Mouse (Mus musculus) MEL (cell line): ENCODE measurements around the gene Cblb. TPM values are rescaled to one million over a fixed set of nuclear protein-coding genes. Genes with fewer than 3 reads are reported as not detected.

Source experiments
- DNase-seq: peaks from one replicate; pipeline ENCODE4 v3.0.0; 2011; ENCODE audit warnings: low read depth, low spot score
- H3K27ac ChIP-seq: 2 replicates; pipeline ENCODE4 v1.5.1; 2012; ENCODE audit warnings: low read depth, mild to moderate bottlenecking, control low read depth, low read length, moderate library complexity; ENCODE audit not compliant: control insufficient read depth
- H3K27me3 ChIP-seq, 2 experiments: fragments of 150-350 bp in 1 of 2; sonication (generic) in 1 of 2; 2 replicates each; pipeline ENCODE4 v1.6.1; 2012; ENCODE audit warnings: low read length in 2 of 2, mild to moderate bottlenecking in 2 of 2, improper control_type of control experiment in 1 of 2, moderate library complexity in 1 of 2; ENCODE audit not compliant: insufficient read depth in 2 of 2, control insufficient read depth in 1 of 2
- H3K36me3 ChIP-seq, 2 experiments: 2 replicates each; pipeline ENCODE4 v1.6.1; 2012 to 2014; ENCODE audit warnings: low read length in 2 of 2, improper control_type of control experiment in 1 of 2, inconsistent platforms in 1 of 2, mild to moderate bottlenecking in 1 of 2; ENCODE audit not compliant: insufficient read depth in 2 of 2, control insufficient read depth in 1 of 2
- H3K4me1 ChIP-seq, 2 experiments: fragments of 150-350 bp in 1 of 2; sonication (generic) in 1 of 2; 2 replicates each; pipeline ENCODE4 v1.6.1; 2012; ENCODE audit warnings: low read length in 2 of 2, improper control_type of control experiment in 1 of 2, mild to moderate bottlenecking in 1 of 2; ENCODE audit not compliant: insufficient read depth in 2 of 2, control insufficient read depth in 1 of 2
- H3K4me3 ChIP-seq, 2 experiments: fragments of 150-350 bp in 1 of 2; sonication (generic) in 1 of 2; 2 replicates each; pipeline ENCODE4 v1.5.1; 2012; ENCODE audit warnings: low read depth in 2 of 2, low read length in 2 of 2, mild to moderate bottlenecking in 2 of 2, moderate library complexity in 2 of 2, control low read depth in 1 of 2, improper control_type of control experiment in 1 of 2; ENCODE audit not compliant: control insufficient read depth in 1 of 2, insufficient read depth in 1 of 2
- H3K79me2 ChIP-seq: 2 replicates; pipeline ENCODE4 v1.6.1; 2012; ENCODE audit warnings: mild to moderate bottlenecking, low read length, moderate library complexity; ENCODE audit not compliant: control insufficient read depth, poor library complexity, insufficient read depth
- H3K9ac ChIP-seq: 2 replicates; pipeline ENCODE4 v1.6.1; 2012; ENCODE audit warnings: low read depth, mild to moderate bottlenecking, control low read depth, low read length, moderate library complexity; ENCODE audit not compliant: control insufficient read depth, poor library complexity, severe bottlenecking
- H3K9me3 ChIP-seq: fragments of 150-350 bp; sonication (generic); replicated peaks from 2 replicates; pipeline ENCODE4 v1.6.1; 2012; ENCODE audit warnings: mild to moderate bottlenecking, low read length, improper control_type of control experiment, moderate library complexity; ENCODE audit not compliant: insufficient read depth
- CHD2 ChIP-seq: IDR thresholded peaks from 2 replicates; pipeline ENCODE4 v1.6.1; 2011; ENCODE audit warnings: low read length, improper control_type of control experiment
- ELF1 ChIP-seq: IDR thresholded peaks from 2 replicates; pipeline ENCODE4 v1.6.1; 2014; ENCODE audit warnings: low read depth, mild to moderate bottlenecking, inconsistent platforms, low read length, improper control_type of control experiment, moderate library complexity
- GATA1 ChIP-seq: IDR thresholded peaks from 2 replicates; pipeline ENCODE4 v1.6.1; 2011; ENCODE audit warnings: low read depth, low read length, improper control_type of control experiment
- HCFC1 ChIP-seq: IDR thresholded peaks from 2 replicates; pipeline ENCODE4 v1.6.1; 2012; ENCODE audit warnings: low read depth, mild to moderate bottlenecking, inconsistent platforms, low read length, improper control_type of control experiment, moderate library complexity
- MAFK ChIP-seq: IDR thresholded peaks from 2 replicates; pipeline ENCODE4 v1.6.1; 2011; ENCODE audit warnings: low read depth, mild to moderate bottlenecking, low read length, improper control_type of control experiment, borderline replicate concordance
- MXI1 ChIP-seq: IDR thresholded peaks from 2 replicates; pipeline ENCODE4 v1.6.1; 2011; ENCODE audit warnings: mild to moderate bottlenecking, low read depth, low read length, improper control_type of control experiment
- MYB ChIP-seq: IDR thresholded peaks from 2 replicates; pipeline ENCODE4 v1.6.1; 2011; ENCODE audit warnings: mild to moderate bottlenecking, low read depth, low read length, improper control_type of control experiment
- MYC ChIP-seq: IDR thresholded peaks from 2 replicates; pipeline ENCODE4 v1.6.1; 2011; ENCODE audit warnings: low read depth, mild to moderate bottlenecking, low read length, improper control_type of control experiment, moderate library complexity
- NRF1 ChIP-seq: IDR thresholded peaks from 2 replicates; pipeline ENCODE4 v1.6.1; 2014; ENCODE audit warnings: low read depth, mild to moderate bottlenecking, inconsistent platforms, low read length, improper control_type of control experiment, moderate library complexity; ENCODE audit not compliant: poor library complexity, insufficient read depth, severe bottlenecking
- POLR2A ChIP-seq, 2 experiments: IDR thresholded peaks; 2 replicates each; pipeline ENCODE4 v1.6.1; 2011 to 2012; ENCODE audit warnings: low read length in 2 of 2, mild to moderate bottlenecking in 2 of 2, control low read depth in 1 of 2, improper control_type of control experiment in 1 of 2, low read depth in 1 of 2, moderate library complexity in 1 of 2; ENCODE audit not compliant: control insufficient read depth in 1 of 2, insufficient read depth in 1 of 2, poor library complexity in 1 of 2
- POLR2AphosphoS5 ChIP-seq: IDR thresholded peaks from 2 replicates; pipeline ENCODE4 v1.6.1; 2012; ENCODE audit warnings: low read depth, borderline replicate concordance, mild to moderate bottlenecking, inconsistent platforms, low read length, moderate library complexity, mixed read lengths
- SMC3 ChIP-seq: IDR thresholded peaks from 2 replicates; pipeline ENCODE4 v1.6.1; 2011; ENCODE audit warnings: low read depth, low read length, improper control_type of control experiment
- TBP ChIP-seq: IDR thresholded peaks from 2 replicates; pipeline ENCODE4 v1.8.0; 2011; ENCODE audit warnings: low read depth, low read length, improper control_type of control experiment
- UBTF ChIP-seq: IDR thresholded peaks from 2 replicates; pipeline ENCODE4 v1.6.1; 2012; ENCODE audit warnings: low read depth, mild to moderate bottlenecking, inconsistent platforms, low read length, improper control_type of control experiment, moderate library complexity, borderline replicate concordance; ENCODE audit not compliant: insufficient read depth
- USF1 ChIP-seq: IDR thresholded peaks from 2 replicates; pipeline ENCODE4 v1.6.1; 2014; ENCODE audit warnings: low read depth, mild to moderate bottlenecking, inconsistent platforms, low read length, improper control_type of control experiment, moderate library complexity
- USF2 ChIP-seq, 2 experiments: IDR thresholded peaks; 2 replicates each; pipeline ENCODE4 v1.6.1; 2011 to 2012; ENCODE audit warnings: improper control_type of control experiment in 2 of 2, low read length in 2 of 2, borderline replicate concordance in 1 of 2, inconsistent platforms in 1 of 2, low read depth in 1 of 2, mild to moderate bottlenecking in 1 of 2; ENCODE audit not compliant: insufficient read depth in 1 of 2
- ZC3H11A ChIP-seq: IDR thresholded peaks from 2 replicates; pipeline ENCODE4 v1.6.1; 2012; ENCODE audit warnings: low read depth, mild to moderate bottlenecking, inconsistent platforms, low read length, improper control_type of control experiment
- ZMIZ1 ChIP-seq: IDR thresholded peaks from 2 replicates; pipeline ENCODE4 v1.6.1; 2012; ENCODE audit warnings: low read depth, mild to moderate bottlenecking, inconsistent platforms, low read length, improper control_type of control experiment, moderate library complexity
- polyA plus RNA-seq, 2 experiments: library from polyadenylated mRNA; stranded (reverse) in 1 of 2; unstranded in 1 of 2; fragments of >175 nt in 1 of 2; fragments of >200 nt in 1 of 2; gene quantifications; 2 replicates each; pipeline versions ENCODE4 v1.2.1 to v1.2.4; 2012; ENCODE audit warnings: low replicate concordance in 2 of 2, low read depth in 1 of 2; ENCODE audit not compliant: insufficient read length in 2 of 2, insufficient read depth in 1 of 2, missing spikeins in 1 of 2
- total RNA-seq: library from RNA; depleted of rRNA; stranded (reverse); fragments of 300-350 nt; gene quantifications from 2 replicates; pipeline ENCODE4 v1.2.3, GENCODE M21; 2012

Cblb gene
- total and polyA plus RNA-seq, 3 experiments = 1.5 to 5.7 TPM; not detected in 1

DNA sequence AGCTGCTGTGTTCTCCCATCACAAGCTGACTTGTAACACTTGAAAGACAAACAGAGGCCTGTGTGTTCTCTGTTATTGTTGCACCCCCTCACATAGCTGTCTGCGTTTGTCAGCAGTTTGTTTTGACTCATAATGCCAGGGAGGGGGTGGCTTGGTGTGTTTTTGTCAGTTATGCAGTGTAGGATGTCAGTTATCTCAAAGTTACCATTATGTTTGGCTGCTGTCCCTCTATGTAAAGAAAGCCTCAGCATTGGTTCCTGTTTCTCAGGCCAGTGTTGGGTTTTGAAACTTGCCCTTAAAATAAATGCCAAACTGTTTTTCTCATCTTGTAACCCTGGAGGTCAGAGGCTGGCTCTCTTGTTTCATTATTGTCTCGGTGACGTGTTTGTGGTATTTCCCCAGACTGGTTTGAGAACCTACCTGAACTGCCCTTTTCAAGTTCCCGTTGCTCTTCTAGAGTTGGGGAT, 30.0 kb downstream of the Cblb start (continued):
- TF ChIP-seq GATA1 (peak; percentile 73), MYC (0 out of 2 replicates have a peak, but pooled peaks have one; percentile 49), HCFC1 (peak; percentile 67), USF2 (IDR thresholded peaks at IDR 0.05; ENCODE audit: borderline replicate concordance in 1 of 2, insufficient read depth in 1 of 2, low read depth in 1 of 2, low read length in 2 of 2) (no peak), ZMIZ1 (no peak), ZC3H11A (no peak)

DNA sequence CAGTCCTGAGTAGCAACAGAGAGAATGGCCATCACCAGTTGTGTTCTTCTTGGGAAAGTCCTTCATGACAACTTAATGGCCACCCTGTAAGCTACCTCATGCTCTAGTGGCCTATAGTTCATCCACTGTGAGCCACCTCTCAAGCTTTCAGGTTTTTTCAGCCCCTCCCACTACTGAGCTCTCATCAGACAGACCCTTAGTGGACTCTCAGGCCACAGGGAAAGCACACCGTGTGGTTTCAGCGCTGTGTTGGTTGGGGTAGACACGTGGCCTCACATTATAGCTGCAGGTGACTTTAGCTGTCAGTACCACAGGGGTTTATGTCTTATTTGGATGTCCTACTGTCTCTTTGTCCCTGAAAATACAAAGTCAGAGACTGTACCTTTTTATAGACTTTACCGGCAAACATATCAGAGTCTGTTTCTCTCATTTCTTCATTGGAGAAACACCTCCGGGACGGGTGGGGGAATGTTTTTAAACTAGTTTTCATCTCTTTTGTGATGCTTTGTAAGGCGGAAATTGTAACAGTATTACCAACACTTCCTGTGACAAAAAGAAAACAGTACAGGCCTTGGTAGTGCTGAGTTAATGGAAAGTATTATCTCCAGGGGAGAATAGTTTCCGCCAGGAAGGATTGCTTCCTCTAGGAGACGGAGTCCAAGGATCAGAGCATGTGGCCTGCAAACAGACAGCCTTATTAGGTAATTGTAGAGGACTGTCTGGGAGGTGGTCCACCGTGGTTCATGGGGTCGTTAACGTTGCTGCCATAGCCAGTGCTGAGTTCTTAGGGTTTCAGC, 33.5 kb downstream of the Cblb start:
- H3K9ac ChIP-seq = no peak overlapping the region
- H3K36me3 ChIP-seq = peaks cover 0 to 25% of the 10 kb centered on the region in 2 experiments; a peak in 2 of 4 replicates
- H3K4me1 ChIP-seq = peaks cover 12 to 18% of the 10 kb centered on the region in 2 experiments
- TF ChIP-seq MAFK (no peak), MXI1 (no peak), TBP (no peak), CHD2 (no peak), POLR2A (IDR thresholded peaks at IDR 0.05; ENCODE audit: control insufficient read depth in 1 of 2, insufficient read depth in 1 of 2, low read depth in 1 of 2, low read length in 2 of 2, poor library complexity in 1 of 2) (no peak), USF1 (no peak), NRF1 (no peak), UBTF (no peak), MYC (no peak), SMC3 (no peak), MYB (no peak), ZC3H11A (no peak), POLR2AphosphoS5 (no peak), ELF1 (no peak)
- H3K4me3 ChIP-seq = no peak overlapping the region
- H3K27ac ChIP-seq = no peak overlapping the region
- DNase-seq = no peak
- H3K9me3 ChIP-seq = no peaks in the 10 kb centered on the region
- peaks cover 2% of the 10 kb centered on the region for H3K79me2 ChIP-seq
- H3K27me3 ChIP-seq = no peaks in the 10 kb centered on the region
